Comparison of ENCODE assay signal across 8 mouse cellular contexts in genomic region chr5:88721003-88721475, GRCm38 (mm10). TPM values are rescaled to one million over a fixed set of nuclear protein-coding genes. Genes with fewer than 3 reads are reported as not detected.
DNase-seq lines count a peak whose midpoint lies in the region; ATAC-seq lines count a peak whose summit lies in the region.

No protein-coding gene starts in this region.

- peak overlapping the region; percentile 89 for H3K9ac ChIP-seq in kidney, embryonic 16.5 days (replicated peaks; ENCODE audit: low read length)
- peak overlapping the region; percentile 99 for H3K9ac ChIP-seq in hindbrain, embryonic 13.5 days
- H3K9ac ChIP-seq in midbrain, embryonic 14.5 days (replicated peaks; ENCODE audit: low read length) = peak overlapping the region; percentile 96

- H3K4me3 ChIP-seq in kidney, embryonic 16.5 days (ENCODE audit: low read length) = peak overlapping the region; percentile 83
- peak overlapping the region; percentile 77 for H3K4me3 ChIP-seq in brown adipose tissue, adult 24 weeks (ENCODE audit: insufficient read depth, low read depth, low read length)
- H3K4me3 ChIP-seq in hindbrain, embryonic 13.5 days = peak overlapping the region; percentile 99
- H3K4me3 ChIP-seq in midbrain, embryonic 14.5 days (replicated peaks; ENCODE audit: low read depth, low read length) = peak overlapping the region; percentile 97

- no peak for DNase-seq in kidney, postnatal 36 days
- DNase-seq in midbrain, embryonic 14.5 days = no peak
- no peak for DNase-seq in gastrocnemius, postnatal 25 days
- no peak for DNase-seq in adrenal gland, postnatal 10 days
- no peak for DNase-seq in right cerebral cortex, postnatal 14 days

- H3K4me1 ChIP-seq in kidney, embryonic 16.5 days (ENCODE audit: insufficient read depth, low read length) = peaks cover 20% of the 10 kb centered on the region
- peaks cover 9% of the 10 kb centered on the region; the same call in 1 of the 2 replicates for H3K4me1 ChIP-seq in brown adipose tissue, adult 24 weeks (ENCODE audit: control insufficient read depth, insufficient read depth, insufficient read length, low read length)
- peaks cover 34% of the 10 kb centered on the region for H3K4me1 ChIP-seq in hindbrain, embryonic 13.5 days (replicated peaks)
- H3K4me1 ChIP-seq in midbrain, embryonic 14.5 days (ENCODE audit: control insufficient read depth, insufficient read depth, low read length) = peaks cover 24% of the 10 kb centered on the region

- no peaks in the 10 kb centered on the region for H3K9me3 ChIP-seq in kidney, embryonic 16.5 days (ENCODE audit: low read length)
- H3K9me3 ChIP-seq in hindbrain, embryonic 13.5 days = no peaks in the 10 kb centered on the region
- no peaks in the 10 kb centered on the region for H3K9me3 ChIP-seq in midbrain, embryonic 14.5 days (ENCODE audit: control insufficient read depth, low read length)

- 0% methylated on average over 38 of the region's 38 CpGs for WGBS in kidney, embryonic 16.5 days
- WGBS in hindbrain, embryonic 13.5 days = under 1% methylated on average over 37 of the region's 38 CpGs
- under 1% methylated on average over 37 of the region's 38 CpGs for WGBS in midbrain, embryonic 14.5 days

- peak overlapping the region; percentile 91 for H3K27ac ChIP-seq in kidney, embryonic 16.5 days (ENCODE audit: low read length)
- peak overlapping the region; percentile 72 for H3K27ac ChIP-seq in brown adipose tissue, adult 24 weeks (replicated peaks; ENCODE audit: low read depth, low read length)
- peak overlapping the region; percentile 94 for H3K27ac ChIP-seq in hindbrain, embryonic 13.5 days
- peak overlapping the region; percentile 92 for H3K27ac ChIP-seq in midbrain, embryonic 14.5 days (replicated peaks; ENCODE audit: low read depth, low read length)

- peak; percentile 73 for ATAC-seq in kidney, embryonic 16.5 days (ENCODE audit: low FRiP score, low TSS enrichment)
- ATAC-seq in hindbrain, embryonic 13.5 days (ENCODE audit: low FRiP score) = peak; percentile 77
- ATAC-seq in midbrain, embryonic 14.5 days (ENCODE audit: low FRiP score, low TSS enrichment) = peak; percentile 79

- H3K27me3 ChIP-seq in kidney, embryonic 16.5 days (ENCODE audit: insufficient read depth, low read length) = no peaks in the 10 kb centered on the region
- no peaks in the 10 kb centered on the region for H3K27me3 ChIP-seq in hindbrain, embryonic 13.5 days
- H3K27me3 ChIP-seq in midbrain, embryonic 14.5 days (ENCODE audit: control insufficient read depth, insufficient read depth, low read length) = no peaks in the 10 kb centered on the region

- peak overlapping the region; percentile 97 for H3K4me2 ChIP-seq in kidney, embryonic 16.5 days (replicated peaks; ENCODE audit: low read depth, low read length)
- peak overlapping the region; percentile 95 for H3K4me2 ChIP-seq in hindbrain, embryonic 13.5 days
- peak overlapping the region; percentile 79 for H3K4me2 ChIP-seq in midbrain, embryonic 14.5 days (ENCODE audit: low read length)

- no peaks in the 10 kb centered on the region for H3K36me3 ChIP-seq in kidney, embryonic 16.5 days (ENCODE audit: insufficient read depth, low read length)
- H3K36me3 ChIP-seq in hindbrain, embryonic 13.5 days = no peaks in the 10 kb centered on the region
- H3K36me3 ChIP-seq in midbrain, embryonic 14.5 days (ENCODE audit: control insufficient read depth, insufficient read depth, low read length) = no peaks in the 10 kb centered on the region

RNA-seq across cellular contexts. Expression of gene Mob1b, which starts 0.4 kb away (rescaled TPM):
- 10.3 and 12.1 TPM in 2 replicates for polyA plus RNA-seq in kidney, embryonic 16.5 days (2015; fragmentation: Nextera tagmentation; extraction: Ambion mirVana)
- polyA plus RNA-seq in brown adipose tissue, adult 24 weeks (2012; ENCODE audit: insufficient read depth, insufficient read length, missing spikeins) = 13.9 and 26.0 TPM in 2 replicates
- 10.7 and 12.5 TPM in 2 replicates for polyA plus RNA-seq in hindbrain, embryonic 13.5 days (2015; fragmentation: Nextera tagmentation; extraction: Ambion mirVana)
- 13.4 and 13.7 TPM in 2 replicates for polyA plus RNA-seq in midbrain, embryonic 14.5 days (2014; fragmentation: Nextera tagmentation; extraction: Ambion mirVana)
- 10 to 100 TPM; 24.5 to 26.3 TPM for total RNA-seq in gastrocnemius, postnatal 25 days (2021)
- total RNA-seq in adrenal gland, postnatal 10 days (2021) = 10 to 100 TPM; 32.0 to 33.6 TPM

RNA-seq across cellular contexts. Expression of gene Dck, which starts 43.8 kb away (rescaled TPM):
- polyA plus RNA-seq in kidney, embryonic 16.5 days (2015; fragmentation: Nextera tagmentation; extraction: Ambion mirVana) = 41.4 and 47.1 TPM in 2 replicates
- polyA plus RNA-seq in brown adipose tissue, adult 24 weeks (2012; ENCODE audit: insufficient read depth, insufficient read length, missing spikeins) = 4.4 and 4.5 TPM in 2 replicates
- 65.5 and 68.0 TPM in 2 replicates for polyA plus RNA-seq in hindbrain, embryonic 13.5 days (2015; fragmentation: Nextera tagmentation; extraction: Ambion mirVana)
- polyA plus RNA-seq in midbrain, embryonic 14.5 days (2014; fragmentation: Nextera tagmentation; extraction: Ambion mirVana) = 51.0 and 67.5 TPM in 2 replicates
- total RNA-seq in gastrocnemius, postnatal 25 days (2021) = 1 to 10 TPM; 1.4 to 2.1 TPM
- total RNA-seq in adrenal gland, postnatal 10 days (2021) = 1 to 10 TPM; 8.0 to 9.6 TPM

RNA-seq across cellular contexts. Expression of gene Grsf1, which starts 45.1 kb away (rescaled TPM):
- polyA plus RNA-seq in kidney, embryonic 16.5 days (2015; fragmentation: Nextera tagmentation; extraction: Ambion mirVana) = 36.1 and 59.0 TPM in 2 replicates
- 141 and 153 TPM in 2 replicates for polyA plus RNA-seq in brown adipose tissue, adult 24 weeks (2012; ENCODE audit: insufficient read depth, insufficient read length, missing spikeins)
- 68.2 and 70.9 TPM in 2 replicates for polyA plus RNA-seq in hindbrain, embryonic 13.5 days (2015; fragmentation: Nextera tagmentation; extraction: Ambion mirVana)
- polyA plus RNA-seq in midbrain, embryonic 14.5 days (2014; fragmentation: Nextera tagmentation; extraction: Ambion mirVana) = 63.6 and 82.7 TPM in 2 replicates
- 100 to 1,000 TPM; 129 to 140 TPM for total RNA-seq in gastrocnemius, postnatal 25 days (2021)
- total RNA-seq in adrenal gland, postnatal 10 days (2021) = 100 to 1,000 TPM; 144 to 156 TPM
